15 mouse cellular contexts compared by ENCODE assay signal in genomic region chr3:65922420-65922819, GRCm38 (mm10). TPM values are rescaled to one million over a fixed set of nuclear protein-coding genes. Genes with fewer than 3 reads are reported as not detected.
DNase-seq lines count a peak whose midpoint lies in the region; ATAC-seq and TF ChIP-seq lines count a peak whose summit lies in the region.
"Had no signal": no experiment of that assay in that cellular context is flagged by ENCODE, and none has a peak within 500 bp of the region (broad histone marks: within the 10 kb centered on the region; RNA-seq: fewer than 3 reads in every experiment).

No protein-coding gene starts in this region.

- ATAC-seq in kidney, embryonic 14.5 days (ENCODE audit: low FRiP score, low TSS enrichment) = peak; percentile 81; the same call in 1 of the 2 replicates
- peak; percentile 96 for ATAC-seq in CD4-positive, CD25-positive, alpha-beta regulatory T cell, adult 4 months
- ATAC-seq in kidney, postnatal 0 days (replicated peaks; ENCODE audit: low FRiP score, low read depth) = peak; percentile 89
- no peak; the same call in 1 of the 2 replicates for ATAC-seq in monocyte, adult 5-6 weeks (replicated peaks; ENCODE audit: insufficient number of reproducible peaks, low FRiP score, low TSS enrichment, poor library complexity, severe bottlenecking)
- ATAC-seq: forebrain, embryonic 14.5 days; liver, embryonic 12.5 days had no signal

- no peaks in the 10 kb centered on the region for H3K4me1 ChIP-seq in kidney, embryonic 14.5 days (ENCODE audit: control insufficient read depth, insufficient read depth, low read length)
- H3K4me1 ChIP-seq in kidney, postnatal 0 days (replicated peaks; ENCODE audit: insufficient read depth, low read length) = no peaks in the 10 kb centered on the region
- H3K4me1 ChIP-seq: embryonic facial prominence, embryonic 12.5 days; neural tube, embryonic 13.5 days had no signal

- no peak overlapping the region for H3K27ac ChIP-seq in kidney, embryonic 14.5 days (ENCODE audit: low read depth, low read length)
- H3K27ac ChIP-seq in kidney, postnatal 0 days = no peak overlapping the region
- H3K27ac ChIP-seq: embryonic facial prominence, embryonic 12.5 days; heart, adult 2 months; liver, embryonic 12.5 days; neural tube, embryonic 13.5 days had no signal

- H3K36me3 ChIP-seq in kidney, embryonic 14.5 days (ENCODE audit: control insufficient read depth, insufficient read depth, low read length) = no peaks in the 10 kb centered on the region
- no peaks in the 10 kb centered on the region for H3K36me3 ChIP-seq in kidney, postnatal 0 days (ENCODE audit: insufficient read depth, low read length)
- H3K36me3 ChIP-seq: embryonic facial prominence, embryonic 12.5 days; liver, embryonic 12.5 days; neural tube, embryonic 13.5 days had no signal

- H3K4me3 ChIP-seq in kidney, embryonic 14.5 days (ENCODE audit: low read length) = no peak overlapping the region
- no peak overlapping the region for H3K4me3 ChIP-seq in kidney, postnatal 0 days (replicated peaks; ENCODE audit: low read depth, low read length)
- H3K4me3 ChIP-seq: embryonic facial prominence, embryonic 12.5 days; heart, adult 2 months; liver, embryonic 12.5 days; neural tube, embryonic 13.5 days had no signal

- no peak for TF ChIP-seq CTCF in kidney, postnatal 0 days (IDR thresholded peaks at IDR 0.05; ENCODE audit: low read depth)

- H3K9ac ChIP-seq in kidney, embryonic 14.5 days (ENCODE audit: low read depth, low read length) = no peak overlapping the region
- H3K9ac ChIP-seq in kidney, postnatal 0 days (ENCODE audit: low read depth, low read length) = no peak overlapping the region
- H3K9ac ChIP-seq: embryonic facial prominence, embryonic 12.5 days; liver, embryonic 12.5 days; neural tube, embryonic 13.5 days had no signal

- DNase-seq in adrenal gland, adult 2 months = peak; percentile 72
- no peak for DNase-seq in adrenal gland, adult 8-10 months
- no peak for DNase-seq in kidney, adult 11 months
- DNase-seq in kidney, postnatal 0 days (ENCODE audit: low spot score) = no peak
- no peak for DNase-seq in spleen, postnatal 14 days (ENCODE audit: low spot score in 2 of 2)
- DNase-seq: cerebellum, adult 18-20 months; thymus, postnatal 25 days had no signal

- H3K4me2 ChIP-seq in kidney, embryonic 14.5 days (replicated peaks; ENCODE audit: low read depth, low read length) = no peak overlapping the region
- H3K4me2 ChIP-seq in kidney, postnatal 0 days (ENCODE audit: low read length) = no peak overlapping the region
- H3K4me2 ChIP-seq: embryonic facial prominence, embryonic 12.5 days; liver, embryonic 12.5 days; neural tube, embryonic 13.5 days had no signal

- H3K9me3 ChIP-seq in kidney, embryonic 14.5 days (ENCODE audit: control insufficient read depth, low read length) = no peaks in the 10 kb centered on the region
- no peaks in the 10 kb centered on the region for H3K9me3 ChIP-seq in kidney, postnatal 0 days (replicated peaks; ENCODE audit: low read length)
- H3K9me3 ChIP-seq: embryonic facial prominence, embryonic 12.5 days; liver, embryonic 12.5 days; neural tube, embryonic 13.5 days had no signal

- no peaks in the 10 kb centered on the region for H3K27me3 ChIP-seq in kidney, embryonic 14.5 days (ENCODE audit: control insufficient read depth, insufficient read depth, low read length)
- no peaks in the 10 kb centered on the region for H3K27me3 ChIP-seq in kidney, postnatal 0 days (ENCODE audit: insufficient read depth, low read length)
- H3K27me3 ChIP-seq: embryonic facial prominence, embryonic 12.5 days; liver, embryonic 12.5 days; neural tube, embryonic 13.5 days had no signal

- 44% methylated on average over 6 of the region's 6 CpGs for WGBS in kidney, embryonic 14.5 days
- 39% methylated on average over 6 of the region's 6 CpGs for WGBS in kidney, postnatal 0 days

RNA-seq across cellular contexts. Expression of gene Ccnl1, which starts 35.6 kb away (rescaled TPM):
- 100 to 1,000 TPM in 1 of 2 experiments, 10 to 100 TPM in 1; 65.8 to 125 TPM for total RNA-seq in adrenal gland, adult 2 months (2021)
- polyA plus RNA-seq in adrenal gland, adult 2 months (2012; rRNA removed) = 120 and 136 TPM in 2 replicates
- total RNA-seq in adrenal gland, adult 8-10 months (2022) = 10 to 100 TPM; 53.2 to 91.9 (median 84.1) TPM
- polyA plus RNA-seq in kidney, embryonic 14.5 days (2014; fragmentation: Nextera tagmentation; extraction: Ambion mirVana) = 88.7 and 136 TPM in 2 replicates
- polyA plus RNA-seq in CD4-positive, CD25-positive, alpha-beta regulatory T cell, adult 4 months (2017; shearing (Covaris generic)) = 10 to 100 TPM; 49.5 to 88.6 TPM
- polyA plus RNA-seq in kidney, postnatal 0 days (2015; fragmentation: Nextera tagmentation; extraction: Ambion mirVana) = 82.6 and 88.2 TPM in 2 replicates
- total RNA-seq in monocyte, adult 5-6 weeks (2017) = 637 to 1,006 TPM (median 735 TPM) in 3 replicates
